Mouse (Mus musculus): ENCODE measurements around the gene Ywhah. TPM values are rescaled to one million over a fixed set of nuclear protein-coding genes. Genes with fewer than 3 reads are reported as not detected.

The Ywhah gene
- polyA plus RNA-seq (2012; ENCODE audit: low replicate concordance), result 46.6 and 89.2 TPM in 2 replicates

DNA sequence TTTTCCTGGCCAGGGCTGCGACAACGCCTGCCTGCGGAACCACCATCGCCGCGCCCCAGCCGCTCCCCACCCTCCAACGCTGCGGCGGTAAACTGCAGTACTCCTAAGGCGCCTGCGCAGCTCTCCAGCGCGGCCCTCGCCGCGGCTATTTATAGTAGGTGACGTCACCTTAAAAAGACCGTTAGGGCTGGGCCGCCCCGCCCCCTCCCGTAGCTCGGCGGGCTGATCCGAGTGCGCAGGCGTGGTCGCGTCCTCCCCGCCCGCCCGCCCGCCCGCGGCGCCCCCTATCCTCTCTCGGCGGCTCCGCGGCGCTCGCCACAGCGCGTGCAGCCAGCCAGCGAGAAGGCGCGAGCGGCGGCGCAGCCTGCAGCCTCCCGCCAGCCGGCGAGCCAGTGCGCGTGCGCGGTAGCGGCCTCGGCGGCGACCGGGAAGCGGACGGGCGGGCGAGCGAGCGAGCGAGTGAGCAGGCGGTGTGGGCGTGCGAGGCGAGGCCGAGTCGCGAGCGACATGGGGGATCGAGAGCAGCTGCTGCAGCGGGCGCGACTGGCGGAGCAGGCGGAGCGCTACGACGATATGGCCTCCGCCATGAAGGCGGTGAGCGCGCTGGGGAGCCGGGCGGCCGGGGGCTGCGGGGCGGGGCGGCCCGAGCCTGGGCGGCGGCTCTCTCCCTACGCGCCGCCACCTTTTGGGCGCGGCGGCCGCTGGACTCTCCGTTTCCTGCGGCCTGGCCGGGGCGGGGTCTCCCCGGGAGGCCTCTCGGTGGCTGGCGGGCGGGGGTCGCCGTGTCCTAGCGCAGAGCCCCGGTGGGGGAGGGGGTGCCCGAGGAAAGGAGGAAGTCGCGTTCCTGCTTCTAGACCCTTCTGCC, at the start of gene Ywhah:
Gene Ywhah, plus strand, starts transcription at position 256 of the 865 bp plus-strand sequence.

Other genes starting within 250 kb of the Ywhah start
- gene Pisd, start 233.2 kb upstream of the Ywhah start, polyA plus RNA-seq (2012; ENCODE audit: low replicate concordance), result 5.2 and 19.6 TPM in 2 replicates
- gene Gm20671, start 191.7 kb upstream of the Ywhah start, polyA plus RNA-seq (2012; ENCODE audit: low replicate concordance), result 0.21 and 22.6 TPM in 2 replicates
- gene Prr14l, start 164.6 kb upstream of the Ywhah start, polyA plus RNA-seq (2012; ENCODE audit: low replicate concordance), result 22.2 and 23.4 TPM in 2 replicates
- 2.6 and 3.4 TPM in 2 replicates for gene Depdc5, start 155.1 kb upstream of the Ywhah start, polyA plus RNA-seq (2012; ENCODE audit: low replicate concordance)
- gene Slc5a1, start 85.4 kb downstream of the Ywhah start, polyA plus RNA-seq (2012; ENCODE audit: low replicate concordance), result not detected in 2 replicates
- 0.39 and 1.4 TPM in 2 replicates for gene Spon2, start 199.6 kb downstream of the Ywhah start, polyA plus RNA-seq (2012; ENCODE audit: low replicate concordance)

Data from leukemia stem cell, adult 10-12 weeks (primary cell).